Mouse (Mus musculus): ENCODE measurements around the gene Xpot.

- TF ChIP-seq POLR2A (IDR thresholded peaks at IDR 0.05; ENCODE audit: borderline replicate concordance, low read depth, low read length) (no peak), CTCF (IDR thresholded peaks at IDR 0.05; ENCODE audit: low read depth, low read length) (no peak)
These were observed 8.0 kb upstream of the Xpot start for GRCm38 (mm10) chr10:121634159-121634558.

All from bone marrow macrophage, adult 2 months (primary cell).